Mouse (Mus musculus) liver, postnatal 0 days (tissue): ENCODE data around the gene Hcfc2. TPM values are rescaled to one million over a fixed set of nuclear protein-coding genes. Genes with fewer than 3 reads are reported as not detected.

Experiments used
- ATAC-seq: fragments of 200-750 bp; cut with Nextera tagmentation; 2 replicates; pipeline ENCODE4 v1.8.0; 2017; ENCODE audit warnings: mild to moderate bottlenecking, moderate library complexity
- DNase-seq: peaks from one replicate; pipeline ENCODE4 v3.0.0-alpha.2; 2016
- H3K27ac ChIP-seq: fragments of 300-500 bp; sonication (generic); 2 replicates; pipeline ENCODE4 v1.5.1; 2014; ENCODE audit warnings: antibody characterized with exemption, moderate library complexity, mild to moderate bottlenecking, low read depth
- H3K27me3 ChIP-seq: fragments of 300-500 bp; sonication (generic); 2 replicates; pipeline ENCODE4 v1.6.1; 2014; ENCODE audit warnings: low read length, control low read depth, mixed read lengths; ENCODE audit not compliant: insufficient read depth
- H3K36me3 ChIP-seq: fragments of 300-500 bp; sonication (generic); replicated peaks from 2 replicates; pipeline ENCODE4 v1.6.1; 2014; ENCODE audit warnings: mild to moderate bottlenecking, control low read depth, low read length, moderate library complexity, mixed read lengths; ENCODE audit not compliant: insufficient read depth
- H3K4me1 ChIP-seq: fragments of 300-500 bp; sonication (generic); 2 replicates; pipeline ENCODE4 v1.6.1; 2014; ENCODE audit warnings: antibody characterized with exemption, mild to moderate bottlenecking, control low read depth; ENCODE audit not compliant: insufficient read depth
- H3K4me2 ChIP-seq: fragments of 300-500 bp; sonication (generic); 2 replicates; pipeline ENCODE4 v1.6.1; 2014; ENCODE audit warnings: low read depth, mild to moderate bottlenecking, low read length, moderate library complexity, mixed read lengths
- H3K4me3 ChIP-seq: fragments of 300-500 bp; sonication (generic); 2 replicates; pipeline ENCODE4 v1.5.1; 2014; ENCODE audit warnings: low read depth, low read length
- H3K9ac ChIP-seq: fragments of 300-500 bp; sonication (generic); replicated peaks from 2 replicates; pipeline ENCODE4 v1.6.1; 2014; ENCODE audit warnings: mild to moderate bottlenecking, moderate library complexity
- H3K9me3 ChIP-seq: fragments of 300-500 bp; sonication (generic); 2 replicates; pipeline ENCODE4 v1.6.1; 2016; ENCODE audit warnings: mild to moderate bottlenecking, control low read depth, low read length, mixed read lengths
- CTCF ChIP-seq: sonication (generic); IDR thresholded peaks from 2 replicates; pipeline ENCODE4 v1.5.1; 2016; ENCODE audit warnings: antibody characterized with exemption, low read depth
- EP300 ChIP-seq: IDR thresholded peaks from 2 replicates; pipeline ENCODE4 v1.6.1; 2016; ENCODE audit warnings: antibody characterized with exemption, low read depth, mild to moderate bottlenecking
- WGBS: fragments of 180-500 bp; shearing (Covaris S2); extraction: QIAGEN DNeasy Blood & Tissue Kit; methylation state at CpG from one replicate; pipeline ENCODE4 v1.1.7; 2014; ENCODE audit not compliant: insufficient replicate concordance; 5-methylcytosine and 5-hydroxymethylcytosine counted together
- polyA plus RNA-seq: library from polyadenylated mRNA; unstranded; fragments of >200 nt; fragmentation: Nextera tagmentation; extraction: Ambion mirVana; gene quantifications from 2 replicates; pipeline ENCODE4 v1.2.1, GENCODE M21; 2015

Gene Hcfc2
- polyA plus RNA-seq, 1 experiment from 2014 or later, result 11.9 TPM

DNA sequence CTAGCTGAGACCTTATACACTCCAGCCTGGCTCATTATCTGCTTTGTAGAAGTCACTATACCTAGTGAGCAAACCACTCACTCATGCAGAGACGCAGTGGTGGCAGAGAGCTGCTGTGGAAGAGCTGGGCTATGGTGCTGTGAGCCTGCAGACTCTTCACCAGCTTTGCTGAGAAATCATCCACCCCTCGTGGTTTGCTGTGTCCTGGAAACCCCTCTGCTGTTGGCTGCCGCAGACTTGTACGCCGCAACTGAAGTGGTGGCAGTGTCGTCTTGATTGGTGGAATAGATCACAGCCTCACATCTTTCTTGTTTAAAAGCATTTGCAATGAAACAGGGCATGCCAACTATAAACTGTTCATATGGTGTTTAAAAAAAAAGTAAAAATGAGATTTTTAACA is 48.3 kb downstream of the Hcfc2 start:
- peaks cover 53% of the 10 kb centered on the region for H3K36me3 ChIP-seq
- 83% methylated on average over 6 of the region's 6 CpGs for WGBS

GRCm38 (mm10) chr10:82745301-82745700 is 49.3 kb downstream of the Hcfc2 start:
- Histone ChIP-seq H3K27ac (no peak overlapping the region), H3K27me3 (no peaks in the 10 kb centered on the region), H3K36me3 (peaks cover 52% of the 10 kb centered on the region), H3K9ac (no peak overlapping the region), H3K4me3 (no peak overlapping the region), H3K4me2 (no peak overlapping the region), H3K4me1 (no peaks in the 10 kb centered on the region), H3K9me3 (no peaks in the 10 kb centered on the region)
- ATAC-seq, result no peak
- no peak for TF ChIP-seq EP300
- TF ChIP-seq CTCF, result no peak
- DNase-seq, result no peak
- 91% methylated on average over 5 of the region's 5 CpGs for WGBS

More for the DNA sequence above, 48.3 kb downstream of the Hcfc2 start:
- Histone ChIP-seq H3K4me2 (no peak overlapping the region), H3K27ac (no peak overlapping the region), H3K27me3 (no peaks in the 10 kb centered on the region), H3K9me3 (no peaks in the 10 kb centered on the region), H3K9ac (no peak overlapping the region), H3K4me1 (no peaks in the 10 kb centered on the region), H3K4me3 (no peak overlapping the region)
- no peak for TF ChIP-seq CTCF
- no peak for TF ChIP-seq EP300
- no peak for ATAC-seq
- DNase-seq, result no peak

DNA sequence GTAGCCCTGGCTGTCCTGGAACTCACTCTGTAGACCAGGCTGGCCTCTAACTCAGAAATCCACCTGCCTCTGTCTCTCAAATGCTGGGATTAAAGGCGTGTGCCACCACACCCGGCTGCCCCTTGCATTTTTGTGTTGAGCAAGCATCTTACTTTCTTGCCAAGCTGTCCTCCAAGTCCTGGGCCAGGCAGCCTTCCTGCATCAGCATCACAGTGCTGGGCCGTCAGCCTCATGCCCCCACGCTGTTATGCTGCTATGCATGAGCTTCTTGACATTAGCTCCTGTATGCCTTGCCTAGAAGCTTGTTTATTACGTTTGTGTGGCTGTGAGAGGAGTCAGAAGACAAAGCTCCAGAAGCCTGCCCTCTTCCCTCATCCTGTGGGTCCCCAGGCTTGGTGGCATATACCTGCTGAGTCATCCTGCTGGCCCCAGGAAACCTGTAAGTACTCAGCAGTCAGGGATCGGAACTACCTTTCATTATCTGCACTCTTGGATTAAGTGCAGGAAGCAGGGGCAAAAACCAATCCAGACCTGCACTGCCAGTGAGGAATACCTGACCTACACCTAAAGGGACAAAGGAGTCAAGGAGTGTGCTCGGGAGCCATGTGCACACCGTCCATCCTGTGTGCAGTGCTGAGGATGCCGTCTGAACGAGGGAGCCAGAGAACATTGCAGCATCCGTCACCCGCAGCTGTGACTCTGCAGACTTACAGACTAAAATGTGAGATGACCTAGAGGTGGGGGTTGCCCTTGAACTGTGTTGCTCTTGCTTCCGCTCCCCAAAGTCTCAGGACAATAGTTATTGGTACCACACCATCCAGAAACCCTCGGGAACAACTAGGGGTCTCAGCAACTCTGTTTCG is 51.3 kb downstream of the Hcfc2 start:
- H3K27ac ChIP-seq, result no peak overlapping the region
- H3K27me3 ChIP-seq, result no peaks in the 10 kb centered on the region
- H3K9ac ChIP-seq, result no peak overlapping the region
- DNase-seq (no peak), ATAC-seq (no peak)
- H3K9me3 ChIP-seq, result no peaks in the 10 kb centered on the region
- 82% methylated on average over 15 of the region's 15 CpGs for WGBS
- no peak overlapping the region for H3K4me2 ChIP-seq
- no peaks in the 10 kb centered on the region for H3K4me1 ChIP-seq
- H3K4me3 ChIP-seq, result no peak overlapping the region
- TF ChIP-seq EP300, result no peak
- TF ChIP-seq CTCF, result no peak
- H3K36me3 ChIP-seq, result peaks cover 67% of the 10 kb centered on the region

DNA sequence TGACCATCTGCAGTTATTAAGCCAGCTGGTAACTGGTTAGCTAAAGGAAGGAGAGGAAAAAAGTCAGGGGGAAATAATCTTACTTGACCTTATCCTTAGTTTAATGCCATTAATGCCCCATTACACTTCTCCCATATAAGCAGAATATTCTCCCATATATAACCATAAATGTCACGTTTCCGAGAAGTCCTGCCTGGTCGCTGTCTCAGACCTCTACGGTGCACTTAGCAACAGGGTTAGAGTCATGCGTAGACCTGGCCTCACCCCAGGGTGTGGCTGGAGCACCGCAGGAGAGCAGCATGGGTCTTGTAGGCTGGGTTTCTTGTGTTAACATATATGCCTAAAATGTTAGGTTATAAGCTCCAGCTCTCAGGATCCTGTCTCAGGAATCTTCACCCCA is 54.8 kb downstream of the Hcfc2 start:
- Histone ChIP-seq H3K9ac (no peak overlapping the region), H3K36me3 (peaks cover 88% of the 10 kb centered on the region), H3K9me3 (no peaks in the 10 kb centered on the region), H3K27me3 (no peaks in the 10 kb centered on the region), H3K27ac (no peak overlapping the region), H3K4me1 (peaks cover 5% of the 10 kb centered on the region), H3K4me3 (no peak overlapping the region), H3K4me2 (no peak overlapping the region)
- DNase-seq, result no peak
- WGBS, result 93% methylated on average over 6 of the region's 6 CpGs
- no peak for ATAC-seq
- TF ChIP-seq EP300, result no peak
- no peak for TF ChIP-seq CTCF

DNA sequence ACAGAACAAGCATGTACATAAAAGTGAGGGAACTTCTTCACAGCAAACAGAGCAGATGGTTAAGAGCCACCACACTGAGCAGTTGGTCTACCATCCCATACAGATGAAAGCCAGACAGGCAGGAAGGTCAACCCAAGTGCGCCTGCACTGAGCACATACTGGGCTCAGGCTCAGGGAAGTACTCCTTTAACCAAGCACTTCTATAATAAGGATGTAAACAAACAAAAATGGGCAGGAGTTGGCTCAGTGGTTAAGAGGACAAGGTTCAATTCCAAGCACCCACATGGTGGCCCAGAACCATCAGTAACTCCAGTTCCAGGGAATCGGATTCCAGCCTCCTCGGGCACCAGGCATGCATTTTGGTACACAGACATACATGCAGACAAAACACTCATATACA is 57.0 kb downstream of the Hcfc2 start:
- ATAC-seq, result peak; percentile 69
- H3K4me3 ChIP-seq, result no peak overlapping the region
- whole genome bisulfite sequencing, result 61% methylated on average over 3 of the region's 3 CpGs

DNA sequence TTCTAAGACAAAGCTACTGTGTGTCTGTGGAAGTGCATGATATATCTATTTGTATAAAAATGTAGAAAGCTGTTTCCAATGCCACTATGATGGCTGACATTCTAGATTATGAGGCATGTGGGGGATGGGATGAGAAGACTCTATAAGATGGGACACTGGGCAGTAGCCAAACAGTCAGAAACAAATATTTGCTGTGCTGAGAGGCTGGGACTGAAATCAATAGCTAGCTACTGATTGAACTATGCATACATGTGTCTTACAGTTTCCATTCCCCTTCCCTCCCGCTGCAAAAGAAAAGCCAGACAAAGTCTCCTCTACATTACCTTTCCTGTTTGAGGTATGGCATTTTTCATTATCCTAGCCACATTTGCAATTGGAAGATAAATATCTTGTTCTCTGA is 58.7 kb downstream of the Hcfc2 start:
- Histone ChIP-seq H3K36me3 (peaks cover 82% of the 10 kb centered on the region), H3K4me1 (peaks cover 23% of the 10 kb centered on the region), H3K27ac (peak overlapping the region; percentile 39; the same call in 1 of the 2 replicates), H3K9ac (no peak overlapping the region), H3K27me3 (no peaks in the 10 kb centered on the region), H3K9me3 (no peaks in the 10 kb centered on the region), H3K4me3 (no peak overlapping the region), H3K4me2 (no peak overlapping the region)
- ATAC-seq, result peak; percentile 60
- TF ChIP-seq CTCF (no peak), EP300 (no peak)
- no peak for DNase-seq
- WGBS, result 94% methylated on average over 1 of the region's 1 CpGs

More for the DNA sequence above, 57.0 kb downstream of the Hcfc2 start:
- Histone ChIP-seq H3K9me3 (no peaks in the 10 kb centered on the region), H3K4me1 (peaks cover 12% of the 10 kb centered on the region), H3K36me3 (peaks cover 86% of the 10 kb centered on the region), H3K27ac (peak overlapping the region; percentile 64), H3K9ac (no peak overlapping the region), H3K4me2 (no peak overlapping the region), H3K27me3 (no peaks in the 10 kb centered on the region)
- TF ChIP-seq EP300 (no peak), CTCF (no peak)
- DNase-seq, result peak; percentile 23
